Mouse (Mus musculus): ENCODE data around the gene Palm2.
"Not testable (repeated sequence)": the region's sequence is repeated elsewhere in the genome, so short reads cannot be mapped to it uniquely, and the experiment has no call there.

The Palm2 gene

GRCm38 (mm10) chr4:57433941-57434704, at the start of gene Palm2:
Gene Palm2, plus strand, starts transcription at chr4:57434247.
- peak; percentile 25 to 48 for DNase-seq

- no peak for DNase-seq
These were observed 49.7 kb upstream of the Palm2 start for GRCm38 (mm10) chr4:57384355-57384754.

GRCm38 (mm10) chr4:57391103-57391502, 42.9 kb upstream of the Palm2 start:
- DNase-seq, result peak; percentile 7 to 8

GRCm38 (mm10) chr4:57396414-57396813, 37.6 kb upstream of the Palm2 start:
- DNase-seq, result no peak

DNA sequence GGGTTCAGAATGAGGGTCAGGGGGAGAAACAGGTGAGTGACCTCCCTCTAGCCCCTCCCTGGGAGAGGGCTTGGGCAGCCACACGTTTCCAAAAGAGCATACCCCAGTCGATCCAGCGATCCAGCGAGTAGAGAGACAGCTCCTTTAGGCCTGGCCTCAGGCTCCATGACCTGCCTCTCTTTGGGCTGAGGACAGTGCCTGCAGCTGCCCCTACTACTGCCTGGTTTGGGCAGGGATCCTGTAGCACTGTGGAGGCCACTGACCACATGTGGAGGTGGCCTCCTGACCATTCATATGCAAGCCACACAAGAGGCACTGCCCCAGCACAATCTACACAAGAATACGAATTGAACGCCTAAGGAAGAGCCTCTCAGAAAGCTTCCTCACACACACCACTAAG, 21.7 kb upstream of the Palm2 start:
- not testable (repeated sequence) for DNase-seq

DNA sequence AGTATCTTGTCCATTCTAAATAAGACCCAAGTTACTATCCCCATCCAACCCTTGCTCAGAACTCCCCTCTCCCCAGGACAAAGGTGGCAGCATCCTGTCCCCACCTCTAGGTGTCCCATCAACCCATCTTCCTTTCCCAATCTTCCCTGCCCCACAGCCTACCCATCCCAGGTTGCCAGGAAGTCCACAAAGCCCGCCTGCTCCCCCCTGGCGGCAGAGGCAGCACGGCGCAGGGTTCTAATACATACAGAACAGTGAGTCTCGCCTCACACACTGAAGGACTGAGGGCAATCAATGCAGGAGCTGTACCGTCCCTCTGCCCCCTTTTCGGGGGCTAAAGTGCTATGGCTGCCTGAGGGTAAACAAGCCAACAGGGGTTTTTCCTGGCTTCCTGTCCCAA, 21.0 kb upstream of the Palm2 start:
- DNase-seq, result no peak

GRCm38 (mm10) chr4:57413670-57414069, 20.4 kb upstream of the Palm2 start:
- DNase-seq, result not testable (repeated sequence)

DNA sequence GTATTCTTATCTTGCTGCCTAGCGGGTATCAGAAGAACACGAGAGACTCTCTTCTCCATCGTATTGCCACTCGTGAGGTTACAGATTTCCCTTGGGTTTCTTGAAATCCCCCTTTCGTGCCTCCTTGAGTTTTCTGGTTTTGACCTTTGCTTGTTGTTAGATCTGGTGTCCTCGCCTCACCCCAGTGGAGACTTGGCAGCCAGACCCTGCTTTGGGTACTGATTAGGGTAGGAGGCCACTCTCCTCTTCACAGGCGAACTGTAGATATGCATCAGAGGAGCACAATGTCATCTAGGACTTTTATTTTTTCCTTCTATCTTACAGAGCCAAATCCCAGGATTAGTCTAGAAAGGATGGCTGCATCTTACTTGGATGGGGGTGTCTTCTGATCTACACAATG, 10.0 kb upstream of the Palm2 start:
- DNase-seq, result no peak

DNA sequence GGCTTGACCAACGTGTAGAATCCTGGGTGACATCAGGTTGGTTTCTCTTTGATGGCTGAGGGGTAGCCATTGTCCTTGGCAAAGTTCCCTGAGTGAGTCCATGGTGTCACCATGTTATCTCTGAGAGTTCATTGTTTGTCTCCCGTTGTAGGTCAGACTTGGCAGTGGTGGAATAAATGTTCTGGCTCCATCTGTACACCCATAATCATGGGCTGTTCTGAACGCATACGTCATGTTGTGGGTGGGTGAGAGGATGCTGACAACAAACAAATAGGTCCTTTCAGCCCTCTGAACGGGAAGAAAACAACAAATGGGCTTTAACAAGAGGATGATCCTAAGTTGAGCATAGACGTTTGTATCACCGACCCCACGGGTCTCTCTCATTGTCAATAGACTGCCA, 5.7 kb upstream of the Palm2 start:
- DNase-seq, result no peak

DNA sequence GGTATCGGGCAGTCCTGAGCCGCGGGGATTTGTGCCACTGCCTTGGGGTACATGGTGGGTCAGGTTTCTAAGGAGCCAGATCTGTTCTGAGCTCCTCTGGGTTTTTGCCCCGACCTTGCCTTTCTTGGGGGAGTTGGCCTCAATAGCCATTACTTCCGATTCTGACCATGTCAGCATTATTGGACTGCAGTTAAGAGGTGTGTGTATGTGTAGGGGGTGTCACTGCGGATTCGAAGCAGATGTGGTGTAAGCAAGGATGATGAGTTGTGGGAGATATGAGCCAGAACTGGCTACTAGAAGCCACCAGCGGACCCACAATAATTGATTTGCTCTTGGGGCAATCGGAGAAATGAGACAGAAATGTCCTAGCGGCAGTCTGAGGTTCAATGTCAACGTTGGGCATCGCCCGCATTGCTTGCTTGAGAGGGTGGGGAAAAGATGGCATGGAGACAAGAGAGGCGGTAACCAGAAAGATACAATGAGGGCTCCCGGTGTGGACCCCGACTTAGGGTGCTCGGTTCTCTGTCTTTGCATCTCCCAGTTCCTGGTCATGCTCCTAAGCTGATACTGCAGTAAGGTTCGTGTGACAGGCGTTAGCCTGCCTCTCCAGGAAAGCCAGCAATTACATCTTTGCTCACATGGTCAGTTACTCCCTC, 786 bp downstream of the Palm2 start:
- DNase-seq, result no peak

- no peak for DNase-seq
These were observed 2.2 kb downstream of the Palm2 start for GRCm38 (mm10) chr4:57436286-57436685.

DNA sequence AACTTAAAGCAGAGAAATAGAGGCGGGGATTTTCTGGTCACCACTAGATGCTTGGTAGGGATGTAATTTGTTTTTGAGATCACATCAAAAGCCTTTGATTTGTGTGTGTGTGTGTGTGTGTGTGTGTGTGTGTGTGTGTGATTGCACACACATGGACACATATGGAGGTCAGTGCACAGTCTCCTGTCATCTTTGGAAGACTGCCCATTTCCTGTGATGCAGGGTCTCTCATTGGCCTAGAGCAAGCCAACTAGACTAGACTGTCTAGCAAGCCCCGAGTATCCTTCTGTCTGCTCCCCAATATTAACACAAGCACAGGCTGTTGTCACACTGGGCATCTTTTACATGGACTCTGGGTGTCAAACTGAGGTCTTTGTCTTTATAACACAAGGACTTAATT, 12.0 kb downstream of the Palm2 start:
- DNase-seq, result no peak

DNA sequence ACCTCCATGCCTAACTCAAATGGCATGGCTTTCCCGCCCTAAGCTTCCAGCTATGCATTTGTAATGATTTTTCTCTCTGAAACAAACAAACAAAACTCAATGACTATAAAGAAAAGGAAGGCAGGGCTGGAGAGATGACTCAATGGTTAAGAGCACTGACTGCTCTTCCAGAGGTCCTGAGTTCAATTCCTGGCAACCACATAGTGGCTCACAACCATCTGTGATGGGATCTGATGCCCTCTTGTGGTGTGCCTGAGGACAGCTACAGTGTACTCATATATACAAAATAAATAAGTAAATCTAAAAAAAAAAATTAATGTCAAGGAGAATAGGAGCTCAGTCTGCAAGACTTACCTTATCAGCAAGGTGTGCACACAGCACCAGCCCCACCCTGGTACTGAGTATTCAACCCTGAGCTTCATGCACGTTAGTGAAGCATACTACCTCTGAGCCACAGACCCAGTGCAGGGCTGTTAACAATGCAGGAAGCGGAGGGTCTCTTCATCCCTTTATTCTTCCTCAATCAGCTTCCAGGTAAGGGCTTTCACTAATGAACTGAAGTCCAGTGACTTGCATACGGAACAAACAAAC, 12.9 kb downstream of the Palm2 start:
- no peak for DNase-seq

DNA sequence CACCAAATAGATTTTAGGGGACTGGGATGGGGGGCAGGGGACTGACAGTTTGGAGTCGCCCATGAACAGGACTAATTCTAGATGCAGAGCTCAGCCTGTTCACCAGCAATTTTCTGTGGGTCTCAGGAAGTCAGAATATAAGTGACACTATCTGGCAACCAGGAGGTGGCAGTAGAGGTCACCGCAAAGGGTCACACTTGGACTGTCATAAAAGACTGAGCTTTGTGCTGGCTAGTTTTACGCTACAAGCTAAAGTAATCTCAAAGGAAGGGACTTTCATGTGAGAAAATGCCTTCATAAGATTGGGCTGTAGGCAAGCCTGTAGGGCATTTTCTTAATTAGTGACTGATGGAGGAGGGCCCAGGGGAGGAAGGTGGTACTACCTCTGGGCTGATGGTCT, 17.8 kb downstream of the Palm2 start:
- DNase-seq, result peak in 1 of 2 experiments; percentile 18

- DNase-seq, result no peak
These were observed 18.6 kb downstream of the Palm2 start for GRCm38 (mm10) chr4:57452661-57453060.

- peak in 1 of 2 experiments; percentile 12 for DNase-seq
These were observed 28.3 kb downstream of the Palm2 start for GRCm38 (mm10) chr4:57462378-57462777.

- no peak for DNase-seq
These were observed 48.4 kb downstream of the Palm2 start for GRCm38 (mm10) chr4:57482435-57482834.

GRCm38 (mm10) chr4:57486392-57486791, 52.3 kb downstream of the Palm2 start:
- DNase-seq, result no peak

DNA sequence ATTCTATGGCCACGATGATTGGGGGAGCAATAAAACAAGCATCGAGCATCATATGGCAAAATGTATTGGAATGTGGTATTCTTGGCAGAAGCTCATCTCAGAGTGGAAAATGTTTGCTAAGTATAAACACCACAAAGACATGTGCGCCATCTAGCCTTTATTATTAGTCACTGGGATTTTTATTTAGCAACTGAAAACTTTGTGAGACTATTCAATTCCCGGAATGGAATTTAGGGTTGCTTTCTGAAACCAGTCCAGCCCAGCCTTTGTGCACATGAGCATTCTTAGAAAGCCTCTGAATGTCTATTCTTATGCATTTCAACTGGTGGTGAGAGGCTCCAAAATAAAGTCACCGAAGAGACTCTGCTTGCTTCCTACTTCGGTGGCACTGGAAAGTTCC, 55.8 kb downstream of the Palm2 start:
- DNase-seq, result no peak

- DNase-seq, result no peak
These were observed 70.7 kb downstream of the Palm2 start for GRCm38 (mm10) chr4:57504792-57505191.

DNA sequence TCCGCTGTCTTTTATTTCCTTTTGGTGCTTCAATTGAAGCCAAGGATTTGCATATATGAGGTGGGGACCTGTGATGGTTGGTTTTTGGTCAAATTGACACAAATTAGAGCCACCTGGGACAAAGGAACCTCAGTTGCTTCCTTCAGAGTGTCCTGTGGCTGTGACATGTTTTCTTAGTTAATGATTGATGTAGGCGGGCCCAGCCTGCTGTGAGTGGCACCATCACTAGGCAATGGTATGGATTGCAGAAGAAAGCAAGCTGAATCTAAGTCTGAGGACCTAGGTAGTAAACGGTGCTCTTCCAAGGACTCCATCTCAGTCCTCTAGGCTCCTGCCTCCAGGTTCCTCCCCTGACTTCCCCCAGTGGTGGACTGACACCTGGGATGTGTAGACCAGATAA, 76.5 kb downstream of the Palm2 start:
- no peak for DNase-seq

DNA sequence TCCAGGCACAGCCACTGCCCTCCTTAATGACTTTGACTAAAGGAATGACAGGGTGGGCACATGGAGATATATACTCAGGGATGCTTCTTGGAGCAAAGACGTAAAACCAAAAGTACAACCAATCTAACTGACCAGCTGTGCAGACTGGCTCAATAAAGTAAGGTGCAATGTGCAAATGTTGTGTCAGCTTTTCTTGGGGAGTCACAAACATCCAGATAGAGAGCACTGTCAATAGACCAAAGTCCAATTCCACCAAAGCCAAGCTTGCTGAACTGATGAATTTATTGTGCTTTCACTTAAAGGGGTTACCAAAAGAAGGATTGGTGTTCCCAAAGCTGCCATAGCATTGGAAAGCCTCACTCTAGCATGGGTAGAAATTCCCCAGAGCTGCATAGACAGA, 77.7 kb downstream of the Palm2 start:
- no peak for DNase-seq

DNA sequence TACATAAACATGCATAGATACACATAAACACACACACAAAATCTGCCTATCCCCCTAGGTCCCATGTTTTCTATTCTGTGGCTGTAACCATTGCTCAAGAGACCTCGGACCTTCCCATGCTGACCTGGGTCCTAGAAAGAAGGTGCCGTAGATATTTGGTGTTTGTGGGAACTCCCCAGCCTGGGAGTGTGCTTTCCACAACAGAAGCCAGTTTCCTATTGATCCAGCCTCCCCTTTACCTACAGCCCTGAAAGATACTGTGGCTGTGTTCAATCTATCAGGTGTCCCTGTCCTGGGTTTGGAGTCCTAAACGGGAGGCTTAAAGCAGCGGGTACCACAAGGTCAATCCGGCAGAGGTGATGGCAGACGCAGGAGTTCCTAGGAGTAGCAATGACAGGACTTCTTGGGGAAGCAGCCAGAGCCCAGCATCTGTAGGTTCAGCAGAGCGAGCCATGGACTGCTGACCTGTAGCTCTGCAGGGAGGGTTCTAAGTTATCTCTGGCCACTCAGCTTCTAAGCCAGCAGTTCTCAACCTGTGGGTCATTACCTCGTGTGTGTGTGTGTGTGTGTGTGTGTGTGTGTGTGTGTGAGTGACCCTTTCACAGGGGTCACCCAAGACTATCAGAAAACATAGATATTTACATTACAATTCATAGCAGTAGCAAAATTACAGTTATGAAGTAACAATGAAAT, 79.3 kb downstream of the Palm2 start:
- DNase-seq, result no peak

Data from lung, adult 18-20 months (tissue).